ENCODE assay signal across 29 mouse cellular contexts in the genomic region with DNA sequence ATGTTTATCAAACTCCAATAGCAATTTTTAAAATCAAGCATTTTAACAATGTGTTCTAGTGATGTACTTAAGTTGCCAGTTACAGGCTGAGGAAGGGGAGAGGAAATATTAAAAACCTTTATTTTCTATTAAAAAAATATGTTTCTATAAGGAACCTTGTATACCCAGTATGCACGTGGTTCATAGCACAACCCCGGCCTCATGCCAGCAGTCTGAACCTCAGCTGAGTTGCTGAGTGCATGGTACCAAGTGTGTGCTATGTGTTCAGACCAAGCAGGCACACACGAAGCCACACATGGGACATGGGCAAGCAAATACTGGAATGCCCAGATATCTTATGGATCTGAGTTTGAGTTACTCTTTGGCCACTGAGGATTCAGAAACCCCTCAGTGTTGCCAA.
"Had no signal": no experiment of that assay in that cellular context is flagged by ENCODE, and none has a peak within 500 bp of the region (broad histone marks: within the 10 kb centered on the region; RNA-seq: fewer than 3 reads in every experiment).

No protein-coding gene starts in this region.

- H3K9me3 ChIP-seq: heart, embryonic 12.5 days; heart, embryonic 13.5 days; heart, embryonic 15.5 days; hindbrain, embryonic 10.5 days; hindbrain, embryonic 12.5 days; hindbrain, embryonic 13.5 days; hindbrain, embryonic 15.5 days; intestine, embryonic 15.5 days; kidney, embryonic 15.5 days had no signal

- H3K27ac ChIP-seq: heart, embryonic 13.5 days; heart, embryonic 15.5 days; hindbrain, embryonic 10.5 days; hindbrain, embryonic 12.5 days; hindbrain, embryonic 13.5 days; hindbrain, embryonic 14.5 days; hindbrain, embryonic 15.5 days; hindbrain, postnatal 0 days; intestine, embryonic 15.5 days; kidney, embryonic 15.5 days; kidney, postnatal 0 days; layer of hippocampus, adult 2 months; left cerebral cortex, adult 2 months had no signal

- DNase-seq: heart, postnatal 10 days; heart, postnatal 14 days; heart, postnatal 4 days; kidney, adult 11 months; kidney, adult 18-20 months; kidney, adult 2 months; kidney, adult 8-10 months; kidney, adult 9 months; kidney, postnatal 10 days; kidney, postnatal 14 days; kidney, postnatal 25 days; kidney, postnatal 36 days; kidney, postnatal 4 days; layer of hippocampus, adult 9-11 months; layer of hippocampus, postnatal 36 days had no signal

- H3K4me3 ChIP-seq: heart, embryonic 12.5 days; heart, embryonic 13.5 days; heart, embryonic 15.5 days; hindbrain, embryonic 10.5 days; hindbrain, embryonic 12.5 days; hindbrain, embryonic 13.5 days; hindbrain, embryonic 15.5 days; intestine, embryonic 15.5 days; kidney, embryonic 15.5 days; layer of hippocampus, adult 2 months; left cerebral cortex, adult 2 months had no signal

- H3K27me3 ChIP-seq: heart, embryonic 12.5 days; heart, embryonic 15.5 days; hindbrain, embryonic 12.5 days; hindbrain, embryonic 13.5 days; hindbrain, embryonic 15.5 days; intestine, embryonic 15.5 days; kidney, embryonic 15.5 days had no signal

- H3K4me1 ChIP-seq: heart, embryonic 12.5 days; heart, embryonic 13.5 days; heart, embryonic 15.5 days; hindbrain, embryonic 10.5 days; hindbrain, embryonic 12.5 days; hindbrain, embryonic 13.5 days; hindbrain, embryonic 15.5 days; intestine, embryonic 15.5 days; kidney, embryonic 15.5 days had no signal

- H3K36me3 ChIP-seq: heart, embryonic 12.5 days; heart, embryonic 13.5 days; heart, embryonic 15.5 days; hindbrain, embryonic 10.5 days; hindbrain, embryonic 12.5 days; hindbrain, embryonic 13.5 days; hindbrain, embryonic 15.5 days; intestine, embryonic 15.5 days had no signal
